Mouse (Mus musculus): ENCODE measurements around the gene Dyrk2. TPM values are rescaled to one million over a fixed set of nuclear protein-coding genes. Genes with fewer than 3 reads are reported as not detected.

Dyrk2 gene
- polyA plus RNA-seq, 2 experiments = 1.8 to 3.0 TPM

DNA sequence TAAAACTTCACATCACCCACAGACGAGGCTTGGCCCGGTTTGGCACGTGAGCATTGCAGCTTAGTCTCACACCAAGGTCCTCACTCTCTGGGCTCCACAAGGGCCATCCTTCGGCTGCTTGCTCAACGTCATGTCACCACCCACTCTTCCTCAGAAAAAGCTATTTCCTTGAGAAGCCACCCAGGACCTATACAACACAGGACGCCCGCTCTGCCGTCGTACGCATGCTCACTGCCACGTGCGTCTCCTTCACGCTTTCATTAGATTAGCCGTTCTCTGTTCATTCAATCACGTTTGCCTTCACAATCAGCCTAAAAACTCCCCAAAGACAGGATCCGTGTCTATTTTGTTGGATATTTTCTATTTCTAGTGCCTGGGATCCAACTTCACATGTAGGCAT is 17.5 kb downstream of the Dyrk2 start:
- Histone ChIP-seq H3K9me3 (ENCODE audit: control insufficient read depth, low read length) (no peaks in the 10 kb centered on the region), H3K27me3 (ENCODE audit: control insufficient read depth, insufficient read depth, low read length) (no peaks in the 10 kb centered on the region), H3K36me3 (replicated peaks; ENCODE audit: control insufficient read depth, insufficient read depth, low read depth) (no peaks in the 10 kb centered on the region), H3K9ac (replicated peaks) (no peak overlapping the region), H3K4me2 (ENCODE audit: low read depth) (no peak overlapping the region), H3K4me1 (replicated peaks; ENCODE audit: control insufficient read depth in 2 of 2, insufficient read depth in 2 of 2, low read length in 1 of 2) (no peaks in the 10 kb centered on the region), H3K4me3 (ENCODE audit: insufficient read depth in 1 of 2, low read depth in 2 of 2, low read length in 2 of 2) (no peak overlapping the region), H3K27ac (no peak overlapping the region)
- TF ChIP-seq CTCF (IDR thresholded peaks at IDR 0.05; ENCODE audit: low read depth) (no peak), EP300 (IDR thresholded peaks at IDR 0.05; ENCODE audit: low read depth) (no peak)
- DNase-seq (ENCODE audit: low read depth in 3 of 3, low spot score in 3 of 3) (no peak), ATAC-seq (ENCODE audit: insufficient read depth) (no peak)
- WGBS (ENCODE audit: insufficient replicate concordance) = 81% methylated on average over 16 of the region's 16 CpGs

DNA sequence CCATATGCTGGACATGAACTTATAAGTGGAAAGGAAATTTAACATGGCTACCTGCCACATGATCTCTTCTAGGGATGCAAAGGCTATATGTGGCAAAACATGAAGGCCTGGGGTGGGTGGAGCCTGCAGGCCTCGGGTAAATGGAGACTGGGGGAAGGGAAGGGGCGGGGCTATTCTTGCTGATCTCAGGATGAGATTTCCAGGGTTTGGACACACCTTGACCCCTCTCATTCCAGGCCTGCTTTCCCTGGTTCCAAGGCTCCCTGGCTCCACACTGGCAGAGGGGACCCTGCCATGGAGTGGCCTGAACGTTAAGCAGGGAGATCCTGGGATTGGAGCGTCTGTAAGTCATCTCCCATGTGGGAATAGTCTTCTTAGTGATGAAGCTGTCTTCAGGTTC is 21.5 kb downstream of the Dyrk2 start:
- no peak for DNase-seq (ENCODE audit: low read depth in 3 of 3, low spot score in 3 of 3)
- ATAC-seq (ENCODE audit: insufficient read depth) = no peak

DNA sequence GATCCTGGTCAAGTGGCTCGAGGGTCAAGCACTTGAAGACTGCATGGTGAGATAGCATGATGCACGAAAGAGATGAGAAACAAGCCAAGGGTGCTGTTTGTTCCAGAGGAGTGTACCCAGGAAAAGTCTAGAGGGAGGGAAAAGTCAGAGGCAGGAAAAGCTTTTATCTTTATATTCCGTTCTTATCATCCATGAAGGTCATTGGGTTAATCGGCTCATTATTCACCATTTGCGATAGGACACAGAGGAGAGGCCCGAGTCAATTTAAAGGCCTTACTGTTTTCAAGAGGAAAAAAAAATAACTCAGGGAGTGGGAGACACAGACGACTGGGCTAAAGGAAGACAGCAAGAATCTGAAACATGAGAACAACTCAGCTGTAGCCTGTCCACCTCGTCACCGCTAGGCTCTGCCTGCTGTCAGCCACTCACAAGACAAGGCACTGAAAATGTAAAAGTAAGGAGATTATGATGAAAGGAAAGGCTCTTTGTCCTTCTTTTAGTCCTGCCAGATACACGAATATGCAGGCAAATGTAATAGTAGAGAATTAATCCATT is 22.9 kb downstream of the Dyrk2 start:
- no peak for DNase-seq (ENCODE audit: low read depth in 3 of 3, low spot score in 3 of 3)
- no peaks in the 10 kb centered on the region for H3K27me3 ChIP-seq (ENCODE audit: control insufficient read depth, insufficient read depth, low read length)
- no peak overlapping the region for H3K4me3 ChIP-seq (ENCODE audit: insufficient read depth in 1 of 2, low read depth in 2 of 2, low read length in 2 of 2)
- no peak overlapping the region for H3K27ac ChIP-seq
- 61% methylated on average over 10 of the region's 10 CpGs for WGBS (ENCODE audit: insufficient replicate concordance)
- no peak overlapping the region for H3K9ac ChIP-seq (replicated peaks)
- ATAC-seq (ENCODE audit: insufficient read depth) = no peak
- no peak overlapping the region for H3K4me2 ChIP-seq (ENCODE audit: low read depth)
- H3K36me3 ChIP-seq (replicated peaks; ENCODE audit: control insufficient read depth, insufficient read depth, low read depth) = no peaks in the 10 kb centered on the region
- H3K4me1 ChIP-seq (replicated peaks; ENCODE audit: control insufficient read depth in 2 of 2, insufficient read depth in 2 of 2, low read length in 1 of 2) = no peaks in the 10 kb centered on the region
- H3K9me3 ChIP-seq (ENCODE audit: control insufficient read depth, low read length) = no peaks in the 10 kb centered on the region
- TF ChIP-seq EP300 (IDR thresholded peaks at IDR 0.05; ENCODE audit: low read depth) = no peak

More for the DNA sequence above, 21.5 kb downstream of the Dyrk2 start:
- no peak overlapping the region for H3K4me3 ChIP-seq (ENCODE audit: insufficient read depth in 1 of 2, low read depth in 2 of 2, low read length in 2 of 2)
- H3K9me3 ChIP-seq (ENCODE audit: control insufficient read depth, low read length) = no peaks in the 10 kb centered on the region
- no peak overlapping the region for H3K4me2 ChIP-seq (ENCODE audit: low read depth)
- H3K27me3 ChIP-seq (ENCODE audit: control insufficient read depth, insufficient read depth, low read length) = no peaks in the 10 kb centered on the region
- H3K27ac ChIP-seq = no peak overlapping the region
- whole genome bisulfite sequencing (ENCODE audit: insufficient replicate concordance) = 56% methylated on average over 4 of the region's 4 CpGs
- H3K36me3 ChIP-seq (replicated peaks; ENCODE audit: control insufficient read depth, insufficient read depth, low read depth) = no peaks in the 10 kb centered on the region
- no peaks in the 10 kb centered on the region for H3K4me1 ChIP-seq (replicated peaks; ENCODE audit: control insufficient read depth in 2 of 2, insufficient read depth in 2 of 2, low read length in 1 of 2)
- H3K9ac ChIP-seq (replicated peaks) = no peak overlapping the region
- TF ChIP-seq CTCF (IDR thresholded peaks at IDR 0.05; ENCODE audit: low read depth) = no peak
- no peak for TF ChIP-seq EP300 (IDR thresholded peaks at IDR 0.05; ENCODE audit: low read depth)

DNA sequence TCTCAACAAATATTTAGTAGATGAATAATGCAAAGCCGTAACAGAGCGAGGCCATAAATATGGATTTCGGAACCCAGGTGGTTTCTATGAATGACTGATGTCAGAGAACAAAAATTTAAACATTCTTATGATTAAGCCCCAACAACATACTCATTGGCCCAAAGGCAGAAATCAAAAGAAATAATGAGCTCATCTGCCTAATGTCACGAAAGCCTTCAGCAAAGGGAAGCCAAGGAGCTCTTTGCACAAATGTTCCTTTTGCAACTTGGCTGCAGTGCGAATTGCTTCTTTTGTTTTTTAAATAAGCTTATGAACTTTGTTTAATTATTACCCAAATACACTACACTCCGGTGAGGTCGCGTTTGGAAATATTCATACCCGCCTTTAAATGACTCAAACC is 29.4 kb downstream of the Dyrk2 start:
- Histone ChIP-seq H3K4me2 (ENCODE audit: low read depth) (no peak overlapping the region), H3K4me1 (replicated peaks; ENCODE audit: control insufficient read depth in 2 of 2, insufficient read depth in 2 of 2, low read length in 1 of 2) (no peaks in the 10 kb centered on the region), H3K27ac (no peak overlapping the region), H3K27me3 (ENCODE audit: control insufficient read depth, insufficient read depth, low read length) (no peaks in the 10 kb centered on the region), H3K36me3 (replicated peaks; ENCODE audit: control insufficient read depth, insufficient read depth, low read depth) (no peaks in the 10 kb centered on the region), H3K9me3 (ENCODE audit: control insufficient read depth, low read length) (no peaks in the 10 kb centered on the region), H3K9ac (replicated peaks) (no peak overlapping the region), H3K4me3 (ENCODE audit: insufficient read depth in 1 of 2, low read depth in 2 of 2, low read length in 2 of 2) (no peak overlapping the region)
- TF ChIP-seq CTCF (IDR thresholded peaks at IDR 0.05; ENCODE audit: low read depth) (no peak), EP300 (IDR thresholded peaks at IDR 0.05; ENCODE audit: low read depth) (no peak)
- WGBS (ENCODE audit: insufficient replicate concordance) = 77% methylated on average over 9 of the region's 9 CpGs
- DNase-seq (ENCODE audit: low read depth in 3 of 3, low spot score in 3 of 3) (no peak), ATAC-seq (ENCODE audit: insufficient read depth) (no peak)

DNA sequence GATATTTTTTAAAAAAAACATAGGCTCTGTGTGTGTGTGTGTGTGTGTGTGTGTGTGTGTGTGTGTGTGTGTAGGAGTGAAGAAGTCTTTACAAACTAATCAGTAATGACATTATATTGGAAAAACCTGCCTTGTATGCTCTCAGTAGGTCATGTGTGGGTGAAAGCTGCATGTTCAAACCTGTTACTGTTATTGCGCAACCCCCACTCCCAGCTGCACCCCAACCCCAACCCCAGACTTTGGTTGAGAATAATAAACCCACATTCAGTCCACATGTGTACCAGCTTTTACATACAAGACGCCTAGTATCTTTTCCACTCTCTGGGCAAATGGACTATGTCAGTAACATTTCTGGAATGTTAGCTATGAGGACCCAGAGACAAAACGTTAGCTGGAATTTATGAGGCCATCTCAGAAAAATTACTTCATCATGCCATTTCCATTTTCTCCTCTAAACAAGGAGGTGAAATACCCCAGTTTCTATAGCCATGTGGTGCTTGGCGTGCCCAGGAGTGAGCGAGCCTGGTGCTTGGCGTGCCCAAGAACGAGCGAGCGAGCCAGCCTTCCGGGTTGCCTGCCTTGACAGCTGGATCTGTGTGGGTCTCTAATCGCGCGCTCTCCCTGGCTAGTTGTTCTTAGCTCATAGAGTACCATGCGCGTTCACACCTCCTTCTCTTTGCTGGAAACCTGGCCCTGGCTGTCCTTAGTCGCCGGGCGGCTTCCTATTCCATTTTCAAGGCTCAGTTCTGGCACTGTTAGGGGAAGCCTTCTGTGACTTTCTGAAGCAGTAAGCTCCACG is 30.5 kb downstream of the Dyrk2 start:
- DNase-seq (ENCODE audit: low read depth in 3 of 3, low spot score in 3 of 3) = no peak
- Histone ChIP-seq H3K9me3 (ENCODE audit: control insufficient read depth, low read length) (no peaks in the 10 kb centered on the region), H3K4me2 (ENCODE audit: low read depth) (no peak overlapping the region), H3K4me1 (replicated peaks; ENCODE audit: control insufficient read depth in 2 of 2, insufficient read depth in 2 of 2, low read length in 1 of 2) (no peaks in the 10 kb centered on the region), H3K9ac (replicated peaks) (no peak overlapping the region), H3K27me3 (ENCODE audit: control insufficient read depth, insufficient read depth, low read length) (no peaks in the 10 kb centered on the region), H3K36me3 (replicated peaks; ENCODE audit: control insufficient read depth, insufficient read depth, low read depth) (no peaks in the 10 kb centered on the region), H3K4me3 (ENCODE audit: insufficient read depth in 1 of 2, low read depth in 2 of 2, low read length in 2 of 2) (no peak overlapping the region), H3K27ac (no peak overlapping the region)
- ATAC-seq (ENCODE audit: insufficient read depth) = no peak
- no peak for TF ChIP-seq CTCF (IDR thresholded peaks at IDR 0.05; ENCODE audit: low read depth)
- no peak for TF ChIP-seq EP300 (IDR thresholded peaks at IDR 0.05; ENCODE audit: low read depth)
- 77% methylated on average over 19 of the region's 19 CpGs for WGBS (ENCODE audit: insufficient replicate concordance)

Measured in liver, embryonic 14.5 days (tissue).